Mouse (Mus musculus): Measurements from ENCODE around the gene Psmc6. TPM values are rescaled to one million over a fixed set of nuclear protein-coding genes. Genes with fewer than 3 reads are reported as not detected.

Psmc6 gene
- total RNA-seq (2021): 100 to 1,000 TPM in 1 of 2 experiments, 10 to 100 TPM in 1; 96.8 to 106 TPM

DNA sequence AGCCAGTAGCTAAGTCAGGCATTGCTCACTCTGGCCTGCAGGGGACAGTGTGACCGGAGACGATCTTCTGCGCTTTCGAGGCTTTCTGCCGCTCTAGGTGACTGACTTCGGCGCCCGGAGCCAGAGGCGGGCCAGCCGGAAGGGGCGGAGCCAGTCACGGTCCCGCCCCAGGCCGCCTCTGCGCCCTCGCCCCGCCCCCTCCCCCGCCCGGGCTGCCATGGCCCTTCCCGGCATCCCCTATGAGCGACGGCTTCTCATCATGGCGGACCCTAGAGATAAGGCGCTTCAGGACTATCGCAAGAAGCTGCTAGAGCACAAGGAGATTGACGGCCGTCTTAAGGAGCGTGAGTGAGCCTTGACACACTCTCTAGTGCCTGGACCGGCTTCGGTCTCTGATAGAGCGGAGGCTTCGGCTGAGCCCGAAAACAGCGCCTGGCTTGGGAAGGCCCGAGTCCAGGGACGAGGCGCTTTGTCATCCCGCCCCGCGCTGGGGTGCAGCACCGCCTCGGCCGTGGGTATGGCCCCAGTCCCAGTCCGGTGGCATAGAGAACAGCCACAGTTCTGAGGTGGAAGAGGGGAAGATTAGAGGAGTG lies at the start of gene Psmc6:
Gene Psmc6, plus strand, starts transcription at position 200 of the 593 bp plus-strand sequence.
- peak; percentile 86 for DNase-seq

DNA sequence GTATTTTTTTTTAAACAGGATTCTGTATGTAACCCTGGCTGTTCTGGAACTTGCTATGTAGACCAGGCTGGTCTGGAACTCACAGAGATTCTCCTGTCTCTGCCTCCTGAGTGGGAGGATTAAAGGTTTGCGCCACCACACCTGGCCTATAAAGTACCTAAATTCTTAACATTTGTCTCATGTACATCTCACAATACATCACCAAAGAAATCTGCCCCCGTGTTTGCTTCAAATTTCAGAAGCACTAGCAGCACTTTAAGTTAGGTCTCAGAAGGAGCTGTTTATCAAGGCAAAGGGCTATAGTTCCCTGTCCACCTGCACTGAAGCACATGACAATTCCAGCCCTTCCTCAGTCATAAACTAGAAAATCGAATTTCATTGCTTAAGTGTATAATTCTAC lies 47.5 kb upstream of the Psmc6 start:
- DNase-seq: no peak

DNA sequence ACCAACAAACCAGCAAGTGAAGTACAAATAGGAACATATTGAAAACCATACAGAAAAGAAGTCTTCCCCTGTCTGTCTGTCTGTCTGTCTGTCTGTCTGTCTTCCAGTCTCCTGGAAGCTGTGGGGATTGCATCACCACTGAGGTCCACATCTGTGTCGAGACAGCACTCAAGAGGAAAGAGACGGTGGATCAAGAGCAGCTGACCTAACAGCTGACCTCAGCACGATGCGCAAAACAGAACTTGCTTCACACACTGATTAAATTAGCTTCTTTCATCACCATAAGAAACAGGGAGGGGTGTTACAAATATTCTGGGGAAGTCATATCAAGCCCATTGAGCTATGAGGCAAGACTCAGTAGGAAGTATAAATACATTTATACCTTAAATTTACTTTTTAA lies 38.0 kb upstream of the Psmc6 start:
- DNase-seq: no peak

DNA sequence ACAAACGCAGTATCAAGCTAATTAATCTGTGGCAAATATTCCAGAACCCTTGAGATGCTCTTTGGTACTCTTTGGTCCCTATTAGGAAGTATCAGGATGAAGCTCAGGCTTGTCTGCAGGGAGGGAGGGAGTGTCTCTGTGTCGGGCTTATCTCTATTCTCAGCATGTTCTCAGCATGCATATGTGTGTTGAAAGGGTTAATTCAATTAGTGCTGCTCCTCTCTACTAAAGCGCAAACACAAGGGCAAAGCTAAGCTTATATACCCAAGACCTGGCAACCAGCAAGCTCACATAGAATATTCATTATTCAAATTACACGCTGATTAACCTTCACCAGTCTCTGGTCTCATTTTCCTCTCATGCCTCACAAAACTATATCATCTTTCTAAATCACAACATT lies 25.6 kb upstream of the Psmc6 start:
- no peak for DNase-seq

DNA sequence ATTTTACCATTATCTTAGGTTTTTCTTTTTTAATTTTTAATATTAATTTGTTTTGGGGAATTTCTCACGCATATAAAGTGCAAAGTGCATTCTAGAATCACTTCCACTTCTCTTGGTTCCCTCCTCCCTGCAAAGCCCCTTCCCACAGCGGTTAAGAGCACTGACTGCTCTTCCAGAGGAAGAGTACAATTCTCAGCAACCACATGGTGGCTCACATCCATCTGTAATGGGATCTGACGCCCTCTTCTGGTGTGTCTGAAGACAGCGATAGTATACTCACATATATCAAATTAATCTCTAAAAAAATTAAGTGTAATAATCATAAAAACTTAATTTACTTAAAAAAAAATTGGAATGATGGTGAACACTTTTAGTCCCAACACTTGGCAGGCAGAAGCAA lies 25.2 kb upstream of the Psmc6 start:
- DNase-seq: no peak

DNA sequence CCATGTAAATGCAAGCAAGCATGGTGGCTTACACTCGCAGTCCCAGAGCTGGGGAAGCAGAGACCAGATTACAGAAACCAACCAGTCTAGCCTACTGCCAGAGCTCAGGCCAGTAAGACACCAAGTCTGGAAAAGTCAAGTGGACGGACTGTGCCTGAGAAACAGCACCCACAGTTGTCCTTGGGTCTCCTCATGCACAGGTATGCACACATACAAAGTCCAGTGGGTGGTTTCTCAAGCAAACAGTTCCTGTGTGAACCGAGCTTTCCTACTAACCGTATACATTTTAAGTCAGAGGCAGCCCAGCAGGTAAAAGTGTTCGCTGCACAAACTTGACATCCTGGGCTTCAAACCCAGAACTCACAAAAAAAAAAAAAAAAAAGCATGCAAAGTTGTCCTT lies 23.7 kb upstream of the Psmc6 start:
- DNase-seq: no peak

DNA sequence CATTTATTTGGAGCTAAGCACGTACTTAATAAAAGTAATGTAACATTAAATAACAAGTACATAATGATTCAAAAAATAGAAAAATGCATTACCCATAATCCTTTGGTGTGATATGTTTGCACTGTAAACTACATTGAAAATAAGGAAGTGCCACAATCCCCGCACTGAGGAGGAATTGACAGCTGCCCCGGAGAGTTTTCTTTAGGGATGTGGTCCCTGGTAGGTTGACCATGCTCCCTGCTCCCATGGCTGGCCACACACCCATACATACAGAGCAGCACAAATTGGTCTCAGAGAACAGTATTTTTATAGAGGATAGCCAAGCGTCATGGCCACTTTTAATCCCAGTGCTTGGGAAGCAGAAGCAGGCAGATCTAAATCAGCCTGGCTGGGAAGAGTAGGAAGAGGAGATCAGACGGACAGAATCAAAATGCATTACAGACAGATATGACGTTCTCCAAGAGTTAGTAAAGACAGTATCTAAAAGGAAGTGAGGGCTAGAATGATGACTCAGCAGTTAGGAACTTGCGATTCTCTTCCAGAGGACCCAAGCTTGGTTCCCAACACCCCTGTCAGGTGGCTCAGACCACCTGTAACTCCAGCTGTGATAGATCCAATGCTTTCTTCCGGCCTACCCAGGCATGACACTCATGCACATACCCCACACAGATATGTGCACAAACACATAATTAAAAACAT lies 21.8 kb upstream of the Psmc6 start:
- no peak for DNase-seq

DNA sequence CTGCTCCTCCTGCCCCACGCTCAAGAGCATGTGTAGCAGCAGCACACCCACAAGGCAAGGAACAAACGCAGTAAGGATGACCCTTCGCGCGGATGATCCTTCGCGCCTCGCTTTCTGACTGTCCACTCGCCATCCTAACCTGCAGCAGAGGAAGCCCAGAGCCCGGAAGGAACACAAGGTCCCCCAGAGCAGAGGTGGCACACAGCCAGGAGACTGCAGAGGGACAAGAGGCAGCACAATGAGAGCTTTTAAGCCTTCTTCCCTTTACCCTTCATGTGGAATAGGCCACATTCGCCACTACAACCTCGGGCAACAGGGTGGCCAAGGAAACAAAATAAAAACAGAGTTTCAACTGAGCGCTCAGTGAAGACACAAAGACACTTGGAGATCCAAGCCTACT lies 19.9 kb upstream of the Psmc6 start:
- no peak for DNase-seq

DNA sequence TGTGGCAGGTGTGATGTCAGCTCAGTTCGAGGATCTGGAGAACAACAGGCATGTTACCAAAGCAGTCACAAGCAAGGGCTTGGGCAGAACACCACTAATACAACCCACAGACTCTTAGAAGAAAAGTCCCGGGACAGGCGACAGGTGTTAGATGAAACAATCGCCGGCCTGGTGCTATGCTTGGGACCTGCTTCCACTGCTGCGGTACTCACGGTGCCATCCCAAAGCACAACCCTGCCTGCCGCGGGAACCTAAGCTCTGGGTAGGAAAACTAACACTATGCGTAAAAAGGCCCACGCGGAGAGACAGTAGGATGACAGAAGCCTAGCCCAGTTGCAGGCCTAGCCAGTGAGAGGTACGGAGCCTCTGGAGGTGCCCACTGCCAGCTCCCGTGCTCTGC lies 19.5 kb upstream of the Psmc6 start:
- DNase-seq: no peak

DNA sequence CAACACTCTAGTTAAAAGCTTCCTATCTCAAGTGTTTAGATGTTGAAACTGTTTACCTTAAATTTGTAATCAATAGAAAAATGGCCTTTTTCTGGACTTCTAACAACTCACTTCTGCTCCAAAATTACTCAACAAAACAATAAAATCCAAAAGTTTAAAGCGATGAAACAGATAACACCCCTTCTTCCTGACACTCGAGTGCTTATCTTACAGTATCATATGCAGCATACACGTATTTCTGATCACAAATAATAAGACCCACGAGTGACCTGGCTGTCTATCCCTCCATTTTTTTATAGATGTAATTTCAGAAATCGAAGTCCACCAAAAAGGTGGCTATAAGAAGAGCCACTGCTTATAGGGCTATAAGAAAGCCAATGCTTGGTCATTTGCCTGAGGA lies 12.7 kb upstream of the Psmc6 start:
- DNase-seq: no peak

DNA sequence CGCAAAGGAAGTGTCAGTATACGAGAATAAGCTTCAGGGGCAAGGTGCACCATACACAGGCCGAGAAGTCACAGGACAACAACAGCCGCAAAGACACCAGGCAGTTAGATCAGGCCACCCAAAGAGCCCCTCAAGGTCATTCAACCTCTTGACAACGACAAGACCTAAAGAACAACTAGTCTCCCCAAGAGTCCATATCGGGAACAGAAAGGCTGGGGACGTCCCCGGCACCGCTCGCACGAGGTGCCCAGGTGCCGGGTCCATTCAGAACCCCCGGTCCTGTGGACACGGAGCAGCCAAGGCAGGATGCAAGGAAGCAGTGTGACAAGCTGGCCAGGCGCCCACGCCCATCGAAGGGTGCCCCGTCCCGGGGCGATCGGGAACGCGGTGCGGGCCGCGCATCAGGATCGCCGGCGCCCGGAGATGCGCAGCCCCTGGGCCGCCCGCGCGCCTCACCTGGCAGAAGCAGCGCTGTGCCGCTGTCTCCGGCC lies 11.6 kb upstream of the Psmc6 start:
- DNase-seq: no peak

DNA sequence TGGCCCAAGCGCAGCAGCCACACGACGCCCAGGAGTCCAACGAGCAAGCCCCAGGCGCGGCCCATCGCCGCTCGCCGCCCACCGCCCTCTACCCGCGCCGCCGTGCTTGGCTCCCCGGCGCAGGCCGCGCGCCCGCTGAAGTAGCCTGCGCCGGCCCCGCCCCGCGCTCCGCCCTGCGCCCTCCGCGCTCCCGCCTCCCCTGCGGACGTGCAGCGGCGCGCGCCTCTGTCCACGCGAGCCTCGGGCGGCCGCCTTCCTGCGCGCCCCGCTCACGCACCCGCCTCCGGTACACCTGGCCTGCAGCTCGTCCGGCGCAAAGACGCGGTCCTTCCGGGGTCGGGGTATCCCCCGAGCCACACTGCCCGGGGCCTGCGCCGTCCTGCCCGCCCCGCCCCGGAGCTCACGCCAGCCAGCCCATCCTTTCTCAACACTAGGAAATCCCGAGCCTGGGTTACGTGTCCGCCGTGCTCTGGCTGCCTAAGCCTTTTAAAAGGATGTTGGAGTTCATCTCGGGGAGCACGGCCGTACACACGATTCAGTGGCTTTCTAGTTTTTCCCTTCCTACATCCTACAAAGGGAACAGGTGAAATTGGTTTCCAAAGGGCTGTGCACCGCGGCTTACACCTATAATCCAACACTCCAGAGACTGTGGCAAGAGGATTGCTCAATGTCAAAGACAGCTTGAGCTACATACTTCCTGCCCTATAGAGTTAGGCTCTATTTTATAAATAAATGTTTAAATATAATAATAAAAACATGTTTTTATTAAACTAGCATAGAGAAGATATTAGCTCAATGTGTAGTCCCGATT lies 11.0 kb upstream of the Psmc6 start, which contains the start of gene Ero1l:
Gene Ero1l, minus strand, starts transcription at position 346 of the 811 bp plus-strand sequence.
- peak; percentile 86 for DNase-seq

DNA sequence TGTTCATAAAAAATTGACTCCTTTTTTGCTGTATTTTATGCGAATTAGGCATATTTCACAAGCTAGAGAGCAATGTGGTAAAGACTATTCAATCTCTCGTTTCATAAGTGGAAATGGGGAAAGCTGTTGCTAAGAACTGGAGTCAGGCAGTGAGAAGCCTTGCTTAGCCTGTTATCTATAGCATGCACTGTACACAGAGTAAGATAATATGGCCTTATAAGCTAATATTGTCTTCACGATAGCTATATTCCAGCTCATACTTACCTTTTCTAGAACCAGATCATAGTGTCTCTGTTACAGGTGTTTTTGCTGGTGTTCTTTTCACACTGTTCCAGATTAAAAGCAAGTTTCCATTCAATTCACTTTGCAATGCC lies 10.4 kb upstream of the Psmc6 start:
- DNase-seq: no peak

DNA sequence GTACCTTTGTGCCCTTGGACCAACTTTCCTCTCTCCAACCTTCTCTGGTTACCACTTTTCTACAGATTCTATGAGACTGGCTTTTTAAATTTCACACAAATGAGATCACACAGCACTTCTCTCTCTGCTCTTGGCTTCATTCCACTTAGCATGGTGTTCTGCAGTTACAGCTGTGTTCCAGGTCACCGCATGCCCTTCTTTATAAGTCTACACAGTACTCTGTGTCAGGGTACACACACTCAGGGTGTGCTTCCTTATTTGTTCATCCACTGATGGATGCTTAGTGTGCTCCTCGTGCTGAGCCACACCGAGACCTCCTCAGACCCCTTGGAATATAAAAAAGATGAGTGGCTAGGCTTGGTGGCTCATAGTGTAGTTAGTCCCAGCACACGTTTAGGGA lies 9.5 kb upstream of the Psmc6 start:
- DNase-seq: no peak

DNA sequence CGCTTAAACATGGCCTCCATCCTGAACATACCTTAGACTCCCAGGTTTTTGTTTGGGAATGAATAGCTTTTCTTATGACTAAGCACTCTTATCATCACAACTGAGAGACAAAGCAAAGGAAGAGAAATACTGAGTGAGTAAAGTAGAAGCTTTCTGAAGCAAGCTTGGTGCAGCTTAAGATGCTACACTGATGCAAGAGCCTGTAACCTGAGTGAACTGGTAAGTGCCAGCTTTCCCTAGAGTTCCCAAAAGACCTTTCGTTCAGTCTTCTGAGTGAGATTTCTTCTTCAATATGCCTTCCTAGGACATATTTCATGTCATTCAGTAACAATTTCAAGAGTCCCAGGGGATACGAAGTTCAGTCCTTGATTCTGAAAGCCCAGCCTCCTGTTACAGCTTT lies 8.5 kb upstream of the Psmc6 start:
- no peak for DNase-seq

DNA sequence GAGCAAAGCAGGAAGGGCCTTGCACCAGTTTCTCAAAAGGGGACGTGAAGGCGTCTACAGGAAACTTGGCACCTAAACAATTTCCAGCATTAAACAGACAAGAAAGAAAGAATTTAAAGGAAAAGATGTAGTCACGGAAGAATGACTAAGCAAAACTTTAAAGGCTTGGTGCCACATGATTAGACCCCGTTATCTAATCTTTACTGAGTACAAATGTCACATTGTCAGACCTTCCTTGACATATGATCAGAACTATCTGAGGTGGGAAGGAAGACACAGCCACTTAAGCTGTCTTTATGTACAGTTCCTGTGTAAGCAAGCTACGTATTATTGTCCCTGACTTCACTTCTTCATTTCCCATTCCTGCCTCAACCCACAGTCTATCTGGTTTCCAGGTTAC lies 8.0 kb upstream of the Psmc6 start:
- DNase-seq: no peak

DNA sequence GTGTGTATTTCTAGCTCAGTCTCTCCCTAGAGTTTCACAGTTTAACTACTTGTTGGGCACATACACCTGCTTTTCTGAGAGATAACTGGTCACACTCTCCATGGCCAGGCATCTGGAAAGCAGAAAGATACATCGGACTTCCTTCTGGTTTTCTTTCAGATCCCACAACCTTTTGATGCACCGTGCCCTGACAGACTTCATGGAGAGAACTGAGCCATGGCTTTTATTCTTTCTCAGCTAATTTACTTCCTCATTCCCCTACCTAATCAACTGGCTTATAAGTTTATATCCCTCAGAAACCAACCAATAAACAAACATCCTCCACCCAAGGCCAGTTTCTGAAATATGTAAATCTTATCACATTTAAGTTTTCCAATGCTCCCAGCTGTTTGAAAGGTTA lies 7.1 kb upstream of the Psmc6 start:
- no peak for DNase-seq

DNA sequence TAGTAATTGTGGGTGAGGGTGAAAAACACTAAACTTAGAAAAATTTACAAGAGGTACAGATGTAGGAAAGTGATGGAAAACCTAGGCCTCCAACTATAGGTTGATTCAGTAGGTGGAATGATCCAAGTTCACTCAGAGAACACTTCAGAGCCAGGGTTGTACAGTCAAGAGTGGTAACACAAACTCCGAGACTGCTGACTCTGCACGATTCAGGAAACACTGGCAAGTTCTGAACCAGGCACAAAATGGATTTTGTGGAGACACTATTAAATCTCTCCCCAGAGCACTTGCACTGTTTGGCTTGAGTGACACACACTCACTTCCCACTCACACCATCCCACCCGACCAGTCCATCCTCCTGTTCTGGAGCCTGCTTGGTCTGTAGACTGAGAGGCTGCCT lies 6.3 kb upstream of the Psmc6 start:
- DNase-seq: no peak

DNA sequence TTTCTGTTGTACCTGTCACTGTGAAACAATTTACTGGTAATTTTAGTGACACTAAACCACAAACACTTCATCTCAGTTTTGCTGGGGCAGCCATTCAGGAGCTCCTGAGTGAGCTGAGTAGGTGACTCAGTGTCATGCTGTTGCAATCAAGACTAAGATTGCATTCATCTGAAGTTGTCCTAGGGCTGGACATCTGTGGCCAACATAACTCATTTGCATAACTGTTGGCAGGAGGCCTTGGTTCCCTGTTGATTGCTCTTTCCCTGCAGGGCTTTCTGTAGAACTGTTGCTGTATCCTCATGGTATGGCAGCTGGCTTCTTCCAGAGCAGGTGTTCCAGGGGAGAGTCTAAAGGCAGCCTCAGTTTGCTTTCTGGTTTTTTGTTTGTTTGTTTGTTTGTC lies 4.1 kb upstream of the Psmc6 start:
- no peak for DNase-seq

DNA sequence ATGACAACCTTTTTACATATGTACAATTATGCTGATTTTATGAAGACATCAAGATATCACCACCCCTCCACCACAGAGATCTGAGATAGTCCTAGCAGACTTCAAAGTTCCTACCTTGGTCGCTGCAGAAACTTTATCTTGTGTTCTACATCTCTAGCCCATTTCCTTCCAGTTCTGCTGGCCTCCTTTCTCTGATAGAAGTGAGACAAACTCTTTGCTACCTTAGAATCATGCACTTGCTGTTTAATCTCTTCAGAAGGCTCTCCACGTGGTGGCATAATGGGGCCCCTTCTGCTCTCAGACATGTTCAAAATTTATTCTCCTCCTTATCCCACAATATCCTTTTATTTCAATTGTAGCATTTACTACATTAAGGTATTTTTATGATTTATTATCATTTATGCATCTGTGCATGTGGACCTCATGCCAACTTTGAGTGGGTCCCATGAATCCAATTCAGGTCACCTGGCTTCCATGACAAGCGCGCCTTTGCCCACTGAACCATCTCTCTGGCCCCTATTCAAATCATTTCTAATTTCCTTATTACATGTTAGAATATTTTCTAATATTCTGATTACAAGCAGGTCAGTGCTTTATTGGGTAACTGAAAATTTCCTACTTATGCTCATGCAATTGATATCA lies 1.4 kb upstream of the Psmc6 start:
- DNase-seq: no peak

DNA sequence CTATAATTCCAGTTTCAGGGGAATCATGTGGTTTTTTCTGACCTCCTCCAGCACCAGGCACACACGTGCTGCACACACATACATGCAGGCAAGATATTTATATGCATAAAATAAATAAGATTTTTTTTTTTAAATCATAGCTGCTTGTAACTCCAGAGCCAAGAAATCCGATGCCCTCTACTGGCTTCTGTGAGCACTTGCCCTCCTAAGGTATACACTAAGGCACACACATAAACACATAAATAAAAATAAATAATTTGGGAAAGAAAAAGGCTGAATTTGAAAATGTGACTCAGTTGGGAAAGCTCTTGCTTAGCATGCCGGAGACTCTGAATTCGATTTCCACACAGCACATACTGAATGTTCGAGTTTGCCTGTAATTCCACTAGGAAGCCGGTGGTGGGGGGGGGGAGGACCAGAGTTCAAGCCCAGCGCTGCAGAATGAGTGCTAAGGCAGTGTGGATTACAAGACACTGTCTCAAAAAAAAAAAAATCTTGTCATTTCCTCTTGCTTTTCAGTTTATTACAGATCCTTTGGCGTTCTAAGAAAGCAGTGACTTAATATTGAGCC lies 485 bp upstream of the Psmc6 start:
- no peak for DNase-seq
